Mouse (Mus musculus) testis, adult 2 months (tissue): ENCODE measurements around the gene Oit3. TPM values are rescaled to one million over a fixed set of nuclear protein-coding genes. Genes with fewer than 3 reads are reported as not detected.
"Not testable (repeated sequence)": the region's sequence is repeated elsewhere in the genome, so short reads cannot be mapped to it uniquely, and the experiment has no call there.

Source experiments
- H3K27ac ChIP-seq: fragments of 200-500 bp; 2 replicates; pipeline ENCODE4 v1.5.1; 2012; ENCODE audit warnings: low read depth, low read length; ENCODE audit not compliant: control insufficient read depth, insufficient read depth
- H3K27me3 ChIP-seq: fragments of 200-500 bp; 2 replicates; pipeline ENCODE4 v1.6.1; 2012; ENCODE audit warnings: mild to moderate bottlenecking, low read length, moderate library complexity; ENCODE audit not compliant: control insufficient read depth, insufficient read depth
- H3K36me3 ChIP-seq: fragments of 200-500 bp; 2 replicates; pipeline ENCODE4 v1.6.1; 2012; ENCODE audit warnings: mild to moderate bottlenecking, low read length; ENCODE audit not compliant: control insufficient read depth, insufficient read depth
- H3K4me1 ChIP-seq: fragments of 200-500 bp; 2 replicates; pipeline ENCODE4 v1.6.1; 2012; ENCODE audit warnings: low read length; ENCODE audit not compliant: control insufficient read depth, insufficient read depth
- H3K4me3 ChIP-seq: fragments of 200-500 bp; 2 replicates; pipeline ENCODE4 v1.5.1; 2012; ENCODE audit warnings: low read depth, mild to moderate bottlenecking, low read length, moderate library complexity, mixed read lengths; ENCODE audit not compliant: control insufficient read depth
- CTCF ChIP-seq: fragments of 200-500 bp; IDR thresholded peaks from 2 replicates; pipeline ENCODE4 v1.5.1; 2012; ENCODE audit warnings: low read depth, mild to moderate bottlenecking, inconsistent platforms, low read length, moderate library complexity; ENCODE audit not compliant: control insufficient read depth, insufficient read depth, insufficient replicate concordance
- POLR2A ChIP-seq: fragments of 200-500 bp; IDR thresholded peaks from 2 replicates; pipeline ENCODE4 v1.6.1; 2012; ENCODE audit warnings: low read depth, mild to moderate bottlenecking, inconsistent platforms, low read length, moderate library complexity; ENCODE audit not compliant: control insufficient read depth
- polyA plus RNA-seq: library from polyadenylated mRNA; depleted of rRNA; stranded (reverse); fragments of >200 nt; gene quantifications from 2 replicates; pipeline ENCODE4 v1.2.3, GENCODE M21; 2012

Oit3 gene
- polyA plus RNA-seq, 1 experiment, result 3.0 TPM

DNA sequence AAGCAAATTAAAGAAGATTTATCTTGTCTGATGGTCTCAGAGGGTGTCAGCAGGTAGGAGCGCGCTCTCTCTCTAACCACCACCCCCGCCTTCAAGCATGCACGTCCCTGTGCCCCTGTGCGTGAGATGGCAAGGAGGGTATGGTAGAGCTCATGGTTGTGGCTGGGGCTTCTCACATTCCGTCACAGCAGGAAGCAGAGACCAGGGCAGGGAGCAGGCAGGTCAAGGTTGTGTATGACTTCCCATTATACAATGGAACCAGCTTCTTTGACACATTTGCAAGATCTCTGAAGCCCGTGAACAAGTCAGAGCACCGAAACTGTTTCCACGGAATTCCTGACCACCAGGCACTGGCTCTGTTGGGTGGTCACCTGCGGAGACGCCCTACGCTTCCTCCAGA is 31.3 kb downstream of the Oit3 start:
- Histone ChIP-seq H3K27ac (no peak overlapping the region), H3K27me3 (no peaks in the 10 kb centered on the region), H3K4me1 (peaks cover 6% of the 10 kb centered on the region), H3K4me3 (no peak overlapping the region), H3K36me3 (no peaks in the 10 kb centered on the region)
- no peak for TF ChIP-seq POLR2A
- no peak for TF ChIP-seq CTCF

DNA sequence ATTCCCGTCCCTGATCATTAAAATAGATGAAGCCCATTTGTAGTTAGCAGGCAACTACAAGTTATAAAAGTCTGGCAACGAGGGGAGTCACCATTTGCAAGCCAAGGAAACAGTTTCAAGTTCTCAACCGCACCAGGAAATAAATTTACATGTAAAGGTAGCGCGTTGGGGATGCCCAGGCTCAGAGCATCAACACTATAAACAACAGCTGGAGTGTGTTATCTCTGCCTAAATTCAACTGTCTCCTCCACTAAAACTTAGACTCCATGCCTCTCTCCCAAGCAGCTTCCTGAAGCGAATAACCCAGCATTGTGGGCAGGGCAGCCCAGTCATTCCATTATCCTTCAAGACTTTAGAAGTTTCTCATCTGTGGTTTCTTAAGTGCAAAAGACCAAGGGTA is 33.1 kb downstream of the Oit3 start:
- H3K27me3 ChIP-seq, result no peaks in the 10 kb centered on the region
- H3K4me3 ChIP-seq, result no peak overlapping the region
- H3K36me3 ChIP-seq, result no peaks in the 10 kb centered on the region
- H3K4me1 ChIP-seq, result peaks cover 9% of the 10 kb centered on the region
- TF ChIP-seq POLR2A (no peak), CTCF (no peak)
- H3K27ac ChIP-seq, result no peak overlapping the region

DNA sequence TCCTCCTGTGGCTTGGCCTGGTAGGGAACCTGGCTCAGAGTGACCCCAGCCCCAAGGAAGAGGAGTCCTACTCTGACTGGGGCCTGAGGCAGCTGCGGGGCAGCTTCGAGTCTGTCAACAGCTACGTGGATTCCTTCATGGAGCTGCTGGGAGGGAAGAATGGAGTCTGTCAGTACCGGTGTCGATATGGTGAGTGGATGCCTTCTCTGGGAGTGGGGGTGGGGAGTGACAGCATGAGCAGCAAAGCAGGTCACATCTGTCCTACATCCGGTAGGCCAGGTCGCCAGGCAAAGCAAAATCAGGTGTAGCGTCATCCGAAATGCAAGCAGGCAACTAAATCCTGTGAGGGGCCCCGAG is 37.8 kb downstream of the Oit3 start:
- no peaks in the 10 kb centered on the region for H3K27me3 ChIP-seq
- H3K4me1 ChIP-seq, result peaks cover 6% of the 10 kb centered on the region
- TF ChIP-seq CTCF (no peak), POLR2A (no peak)
- H3K27ac ChIP-seq, result no peak overlapping the region
- no peak overlapping the region; the same call in 1 of the 2 replicates for H3K4me3 ChIP-seq
- H3K36me3 ChIP-seq, result no peaks in the 10 kb centered on the region

DNA sequence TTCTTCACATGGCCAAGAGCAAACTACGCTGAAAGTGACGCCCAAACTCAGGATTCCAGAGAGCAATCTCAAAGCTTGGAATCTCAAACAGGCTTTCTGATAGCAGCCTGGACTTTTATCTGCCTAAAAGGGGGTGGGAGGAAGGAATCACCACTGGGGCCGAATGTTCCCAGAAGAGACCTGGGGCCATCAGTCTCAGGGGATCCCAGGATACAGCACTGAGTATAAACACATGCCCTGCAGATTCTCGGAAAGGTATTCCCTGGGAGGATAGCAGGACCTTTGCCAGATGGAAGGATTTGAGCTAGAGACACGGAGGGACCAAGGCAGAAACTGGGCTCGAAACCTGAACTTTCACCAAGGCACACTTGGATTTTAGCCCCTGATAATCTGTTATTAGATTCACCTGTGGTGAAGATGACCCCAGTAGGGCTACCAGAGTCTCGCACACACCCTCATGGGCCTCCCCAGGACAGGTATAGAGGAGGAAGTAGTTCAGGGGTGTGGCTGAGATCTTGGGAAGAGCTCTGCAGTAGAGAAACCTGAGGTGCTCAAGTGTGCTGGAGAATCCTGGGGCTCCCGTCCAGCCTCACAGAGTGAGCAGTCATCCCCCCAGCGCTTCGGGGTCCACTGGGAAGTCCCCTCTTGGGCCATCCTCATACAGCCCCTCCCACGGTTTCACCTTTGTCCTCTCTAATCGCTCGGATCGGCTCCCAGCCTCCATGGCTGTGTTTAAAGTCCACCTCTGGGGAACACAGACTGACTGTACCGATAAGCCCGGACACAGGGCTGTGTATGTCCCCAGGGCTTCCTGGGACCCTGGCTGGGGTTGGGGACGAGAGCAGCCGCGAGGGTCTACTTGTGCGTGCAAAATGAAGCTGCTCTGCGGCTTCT is 38.4 kb downstream of the Oit3 start, which contains the start of gene Pla2g12b:
Pla2g12b (plus strand) TSS at position 762 of the 894 bp plus-strand sequence.
- H3K27ac ChIP-seq, result no peak within 1 kb of the TSS
- no peak within 1 kb of the TSS; the same call in 1 of the 2 replicates for H3K4me3 ChIP-seq
- TF ChIP-seq POLR2A (no peak), CTCF (no peak)

DNA sequence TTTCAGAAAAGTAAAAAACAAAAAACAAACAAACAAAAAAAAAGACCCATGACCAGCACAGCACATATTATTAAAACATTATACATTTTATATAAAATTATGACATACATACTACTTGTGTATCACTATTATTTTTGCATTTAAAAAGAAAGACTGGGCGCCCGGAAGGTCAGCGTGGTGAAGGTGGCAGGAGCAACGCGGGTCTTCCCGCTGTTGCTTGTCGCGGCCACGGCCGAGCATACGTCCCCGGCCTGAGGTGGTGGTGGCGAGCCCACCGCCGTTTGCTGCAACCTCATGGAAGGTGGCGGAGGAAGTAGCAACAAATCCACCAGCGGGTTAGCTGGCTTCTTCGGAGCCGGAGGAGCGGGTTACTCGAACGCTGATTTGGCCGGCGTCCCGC is 46.1 kb downstream of the Oit3 start, which contains the start of gene Gm10273:
Gm10273 (plus strand) TSS at position 172 of the 400 bp plus-strand sequence.
- not testable (repeated sequence) for H3K27ac ChIP-seq, H3K4me1 ChIP-seq, H3K4me3 ChIP-seq, H3K27me3 ChIP-seq, H3K36me3 ChIP-seq

More for the DNA sequence above, 38.4 kb downstream of the Oit3 start, which contains the start of gene Pla2g12b:
- Histone ChIP-seq H3K4me1 (peaks cover 6% of the 10 kb centered on the region), H3K36me3 (no peaks in the 10 kb centered on the region), H3K27me3 (no peaks in the 10 kb centered on the region)

DNA sequence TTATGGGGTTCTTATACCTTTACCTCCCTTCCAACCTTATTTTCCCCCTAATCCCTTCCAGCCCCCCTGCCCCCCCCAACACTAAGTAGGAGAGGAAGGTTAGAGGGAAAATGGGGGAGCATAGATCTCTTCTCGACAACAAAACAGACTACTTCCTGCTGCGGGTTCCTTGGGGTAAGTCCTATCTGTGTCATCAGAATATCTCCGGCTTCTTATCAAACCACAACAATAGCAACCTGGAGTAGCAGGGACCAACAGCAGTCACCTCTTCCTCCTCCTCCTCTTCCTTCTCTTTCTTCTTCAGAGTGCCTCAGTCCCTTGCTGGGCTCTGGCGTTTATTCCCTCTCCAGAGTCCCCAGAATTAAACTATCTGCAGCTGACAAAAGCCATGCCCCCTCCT is 49.7 kb downstream of the Oit3 start:
- Histone ChIP-seq H3K27ac (no peak overlapping the region), H3K4me3 (no peak overlapping the region), H3K27me3 (no peaks in the 10 kb centered on the region), H3K4me1 (no peaks in the 10 kb centered on the region), H3K36me3 (no peaks in the 10 kb centered on the region)
- TF ChIP-seq CTCF (no peak), POLR2A (no peak)

DNA sequence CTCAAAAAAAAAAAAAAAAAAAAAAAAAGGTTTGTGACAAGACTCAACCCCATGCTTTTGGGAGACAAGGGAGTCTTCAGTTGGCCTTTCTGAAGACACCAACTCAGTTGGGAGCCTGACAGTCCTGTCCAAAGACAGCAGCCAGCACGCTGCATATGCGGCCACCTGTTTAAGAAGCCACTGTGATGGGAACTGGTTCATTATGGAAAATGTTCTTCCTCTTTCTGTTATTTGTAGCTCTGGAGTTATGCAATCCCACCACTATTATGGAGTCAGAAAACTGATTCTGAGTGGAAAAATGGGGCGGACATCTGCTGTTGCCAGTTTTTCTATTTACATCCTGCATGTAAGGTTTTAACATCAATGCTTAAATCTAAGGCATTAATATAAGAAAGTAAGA is 51.9 kb downstream of the Oit3 start:
- Histone ChIP-seq H3K27ac (no peak overlapping the region), H3K36me3 (no peaks in the 10 kb centered on the region), H3K4me3 (no peak overlapping the region), H3K27me3 (no peaks in the 10 kb centered on the region), H3K4me1 (no peaks in the 10 kb centered on the region)
- no peak for TF ChIP-seq CTCF
- no peak for TF ChIP-seq POLR2A

DNA sequence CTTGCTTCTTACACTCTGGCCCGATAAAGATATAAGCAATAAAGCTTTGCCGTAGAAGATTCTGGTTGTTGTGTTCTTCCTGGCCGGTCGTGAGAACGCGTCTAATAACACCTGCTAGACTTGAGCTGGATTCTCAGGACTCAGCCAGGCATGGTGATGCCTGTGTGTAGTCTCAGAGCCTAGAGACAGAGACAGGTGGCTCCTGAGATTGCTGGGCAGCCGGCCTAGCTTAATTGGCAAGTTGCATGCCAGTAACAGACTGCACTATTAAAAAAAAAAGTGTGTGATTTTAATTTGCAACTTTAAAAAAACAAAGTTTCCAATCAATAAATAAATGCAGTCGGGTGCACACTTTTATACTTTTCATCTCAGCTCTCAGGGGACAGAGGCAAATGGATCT is 54.6 kb downstream of the Oit3 start:
- TF ChIP-seq CTCF (no peak), POLR2A (no peak)

DNA sequence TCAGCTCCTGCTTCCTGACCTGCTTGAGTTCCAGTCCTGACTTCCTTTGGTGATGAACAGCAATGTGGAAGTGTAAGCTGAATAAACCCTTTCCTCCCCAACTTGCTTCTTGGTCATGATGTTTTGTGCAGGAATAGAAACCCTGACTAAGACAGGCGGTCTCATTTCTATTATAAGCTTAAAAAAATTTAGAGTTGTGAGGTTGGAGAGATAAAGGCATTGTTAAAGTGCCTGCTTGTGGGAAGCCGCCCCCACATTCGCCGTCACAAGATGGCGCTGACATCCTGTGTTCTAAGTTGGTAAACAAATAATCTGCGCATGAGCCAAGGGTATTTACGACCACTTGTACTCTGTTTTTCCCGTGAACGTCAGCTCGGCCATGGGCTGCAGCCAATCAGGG is 60.0 kb downstream of the Oit3 start:
- not testable (repeated sequence) for H3K4me3 ChIP-seq, H3K36me3 ChIP-seq, H3K27ac ChIP-seq, H3K27me3 ChIP-seq, H3K4me1 ChIP-seq

More for the DNA sequence above, 54.6 kb downstream of the Oit3 start:
- Histone ChIP-seq H3K4me3 (no peak overlapping the region), H3K27me3 (no peaks in the 10 kb centered on the region), H3K27ac (no peak overlapping the region), H3K36me3 (no peaks in the 10 kb centered on the region), H3K4me1 (no peaks in the 10 kb centered on the region)
